Mouse (Mus musculus) layer of hippocampus, postnatal 14 days (tissue): ENCODE measurements around the gene Igtp. TPM values are rescaled to one million over a fixed set of nuclear protein-coding genes. Genes with fewer than 3 reads are reported as not detected.
A peak's percentile ranks its signal among the peaks of the same experiment; 100 is the strongest.
"Not testable (repeated sequence)": the region's sequence is repeated elsewhere in the genome, so short reads cannot be mapped to it uniquely, and the experiment has no call there.

Experiments
- DNase-seq, 2 experiments: peaks; one replicate each; pipeline ENCODE4 v3.0.0; 2021 to 2022; ENCODE audit warnings: low spot score in 2 of 2, mixed read lengths in 1 of 2
- total RNA-seq, 2 experiments: library from RNA; stranded (reverse); gene quantifications; 2 replicates each; pipeline ENCODE4 v1.2.3; 2021

The Igtp gene
- total RNA-seq, 2 experiments from 2014 or later, result 0.97 to 1.3 TPM

- no peak for DNase-seq
Measured at GRCm38 (mm10) chr11:58211682-58212067, 12.3 kb downstream of the Igtp start.

DNA sequence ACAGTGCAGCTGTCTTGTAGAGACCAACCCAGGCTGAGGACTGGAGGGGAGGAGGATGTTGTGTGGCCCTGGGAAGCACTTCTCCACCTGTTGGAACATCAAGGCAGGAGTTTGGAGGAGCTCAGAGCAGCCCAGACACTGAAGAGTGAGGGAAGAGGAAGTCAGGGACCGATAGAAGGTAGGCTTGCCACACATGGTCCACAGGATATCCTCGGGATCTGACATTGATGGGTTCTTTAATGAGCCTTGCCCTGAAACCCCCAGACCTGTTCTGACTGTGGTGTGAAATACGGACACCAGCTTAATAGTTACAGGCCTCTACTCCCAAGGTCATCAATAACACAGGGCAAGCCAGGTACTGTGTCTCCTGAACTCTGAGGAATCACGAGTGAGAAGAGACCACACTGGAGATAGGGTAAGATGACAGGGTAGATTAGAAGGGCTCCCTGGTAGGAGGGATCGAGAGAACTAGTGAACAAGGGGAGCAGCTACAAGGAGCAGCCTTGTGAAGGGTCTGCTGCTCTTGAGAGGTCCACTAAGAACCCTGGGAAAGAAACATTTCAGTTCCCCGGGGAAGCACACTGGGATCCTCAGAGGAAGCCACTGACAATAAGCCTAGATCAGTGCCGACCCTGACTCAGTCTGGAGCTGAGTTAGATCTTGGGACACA is 14.5 kb downstream of the Igtp start:
- no peak for DNase-seq

DNA sequence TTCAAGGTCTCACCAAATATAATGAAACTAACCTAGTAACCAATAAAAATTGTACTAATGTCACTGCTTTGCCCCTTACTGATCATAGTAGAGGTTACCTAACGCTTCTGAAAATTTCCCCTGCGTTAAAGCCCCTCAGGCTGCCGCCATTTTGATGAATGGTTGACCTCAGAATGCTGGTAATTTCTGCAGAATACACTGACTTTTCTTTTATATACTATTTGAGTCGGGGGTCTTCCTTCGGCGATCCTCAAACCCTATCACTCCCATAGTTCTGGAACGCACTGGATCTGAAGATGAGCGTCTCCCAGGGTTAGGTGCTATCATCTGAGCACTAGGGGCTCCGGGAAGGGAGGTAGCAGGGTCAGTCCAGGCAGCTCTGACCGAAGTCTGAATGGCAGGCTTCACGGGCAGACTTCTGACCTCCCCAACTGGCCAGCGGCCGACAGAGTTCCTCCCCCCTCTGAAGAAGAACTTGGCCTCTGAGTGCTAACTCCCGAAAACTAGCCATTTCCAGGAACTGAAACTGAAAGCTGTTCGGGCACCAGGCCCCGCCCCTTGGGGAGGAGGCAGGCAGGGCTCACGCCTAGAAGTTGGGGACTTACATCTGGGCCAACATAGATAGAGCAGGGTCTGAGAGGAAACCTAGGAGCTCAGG is 15.2 kb downstream of the Igtp start:
- DNase-seq, result peak; percentile 7 to 46

- not testable (repeated sequence) for DNase-seq
Measured at GRCm38 (mm10) chr11:58215049-58215430, 15.7 kb downstream of the Igtp start.

DNA sequence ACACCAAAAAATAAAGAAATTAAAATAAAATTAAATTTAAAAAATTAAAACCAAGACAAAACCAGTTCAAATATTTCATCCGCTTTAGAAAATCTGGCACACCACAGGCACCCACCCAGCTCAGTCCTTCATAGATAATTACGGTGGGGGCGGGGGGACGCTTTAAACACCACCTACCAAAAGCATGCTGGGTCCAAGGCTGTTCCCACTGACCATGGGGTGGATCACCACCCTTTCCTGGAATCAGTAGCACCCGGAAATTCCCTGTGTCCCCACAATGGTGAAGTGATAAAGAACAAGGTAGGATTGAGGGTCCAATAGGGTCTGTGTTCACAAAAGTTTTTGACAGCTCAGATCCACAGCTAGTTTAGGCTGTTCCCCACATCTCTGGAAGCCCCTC is 16.5 kb downstream of the Igtp start:
- no peak for DNase-seq

GRCm38 (mm10) chr11:58216823-58217222 is 17.5 kb downstream of the Igtp start:
- DNase-seq, result no peak

DNA sequence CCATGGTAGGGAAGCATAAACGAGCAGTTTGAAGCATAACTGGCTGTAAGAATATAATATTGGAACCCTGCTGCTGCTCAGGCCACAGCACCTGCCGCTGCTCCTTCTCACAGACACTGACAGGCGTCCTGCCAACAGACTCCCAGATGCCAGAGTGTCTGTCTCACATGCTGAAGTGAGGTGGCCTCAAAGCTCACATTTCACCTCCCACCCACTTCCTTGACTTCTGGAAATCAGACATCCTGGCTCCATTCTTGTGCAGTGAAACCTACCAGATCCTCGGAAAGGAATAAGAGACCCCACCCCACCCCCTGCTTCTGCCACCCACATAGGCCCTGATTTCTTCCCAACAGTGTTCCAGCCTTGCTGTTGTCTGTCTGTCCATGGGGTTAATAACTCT is 24.4 kb downstream of the Igtp start:
- DNase-seq, result no peak

- peak in 1 of 2 experiments; percentile 26 for DNase-seq
Measured at GRCm38 (mm10) chr11:58224313-58224712, 25.0 kb downstream of the Igtp start.

DNA sequence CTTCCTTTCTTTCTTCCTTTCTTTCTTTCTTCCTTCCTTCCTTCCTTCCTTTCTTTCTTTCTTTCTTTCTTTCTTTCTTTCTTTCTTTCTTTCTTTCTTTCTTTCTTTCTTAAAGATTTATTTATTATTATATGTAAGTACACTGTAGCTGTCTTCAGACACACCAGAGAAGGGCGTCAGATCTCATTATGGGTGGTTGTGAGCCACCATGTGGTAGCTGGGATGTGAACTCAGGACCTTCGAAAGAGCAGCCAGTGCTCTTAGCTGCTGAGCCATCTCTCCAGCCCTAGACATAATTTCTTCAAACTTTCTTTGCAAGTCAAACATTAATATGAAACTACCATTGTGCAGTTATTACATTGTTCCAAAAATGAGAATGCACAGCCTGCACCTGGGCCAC is 25.5 kb downstream of the Igtp start:
- DNase-seq, result not testable (repeated sequence)

GRCm38 (mm10) chr11:58225655-58226054 is 26.3 kb downstream of the Igtp start:
- DNase-seq, result peak; percentile 49 to 62

- DNase-seq, result no peak
Measured at GRCm38 (mm10) chr11:58226425-58226824, 27.1 kb downstream of the Igtp start.

- not testable (repeated sequence) for DNase-seq
Measured at GRCm38 (mm10) chr11:58228021-58228420, 28.7 kb downstream of the Igtp start.

GRCm38 (mm10) chr11:58230396-58230910 is 31.1 kb downstream of the Igtp start:
- no peak for DNase-seq

DNA sequence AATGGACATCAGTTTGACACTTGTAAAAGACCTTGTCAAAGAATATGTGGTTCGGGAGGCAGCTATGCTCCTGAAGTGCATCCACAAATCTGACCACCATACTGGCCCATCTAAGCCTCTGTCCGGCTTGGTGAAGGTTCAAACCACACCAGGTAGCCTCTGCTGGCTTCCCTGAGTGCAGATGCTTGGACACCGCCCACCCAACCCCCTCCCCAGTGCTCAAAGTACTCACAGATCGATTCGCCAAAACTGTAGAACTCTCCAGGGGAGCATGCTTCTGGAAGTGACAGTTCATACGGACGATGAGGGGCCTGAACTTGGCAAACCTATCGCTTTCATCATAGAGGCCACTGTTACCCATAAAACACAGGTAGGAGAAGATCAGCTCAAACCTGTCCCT is 31.8 kb downstream of the Igtp start:
- no peak for DNase-seq

DNA sequence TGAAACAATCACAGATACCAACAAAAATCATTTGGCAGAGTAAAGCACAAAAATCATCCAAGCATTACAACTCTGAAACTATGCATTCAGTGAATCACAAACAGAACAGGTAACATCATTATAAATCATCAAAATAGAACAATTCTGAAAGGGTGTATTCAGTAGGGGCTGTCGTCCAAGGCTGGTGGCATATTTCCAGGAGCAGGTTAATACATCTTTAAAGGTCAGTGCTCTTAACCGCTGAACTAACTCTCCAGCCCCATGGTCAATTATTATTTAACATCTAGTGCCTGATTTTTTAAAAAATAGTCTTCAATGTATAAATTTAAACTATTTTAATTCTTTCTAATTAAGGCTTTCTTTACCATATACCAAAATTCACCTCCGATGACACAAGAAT is 35.2 kb downstream of the Igtp start:
- DNase-seq, result not testable (repeated sequence)

DNA sequence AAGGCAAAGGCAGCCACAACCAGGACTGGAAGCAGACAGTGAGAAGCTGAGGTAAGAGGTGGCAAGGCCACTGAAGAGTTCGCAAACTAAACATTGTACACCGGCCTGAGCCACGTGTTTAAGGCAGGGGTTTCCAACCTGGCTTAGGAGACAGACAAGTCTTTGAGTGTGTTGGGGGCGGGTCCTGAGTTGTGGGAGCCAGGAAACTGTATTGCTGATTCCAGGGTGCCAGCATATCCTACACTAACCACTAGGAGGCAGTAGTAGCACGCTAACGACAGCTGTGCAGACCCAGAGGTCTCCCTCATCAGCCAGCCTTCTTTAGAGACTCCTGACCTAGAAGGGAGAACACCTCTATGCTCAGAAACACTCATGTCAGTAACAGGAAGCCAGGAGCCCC is 35.8 kb downstream of the Igtp start:
- DNase-seq, result no peak

GRCm38 (mm10) chr11:58238840-58239791 is 39.8 kb downstream of the Igtp start:
- no peak for DNase-seq

DNA sequence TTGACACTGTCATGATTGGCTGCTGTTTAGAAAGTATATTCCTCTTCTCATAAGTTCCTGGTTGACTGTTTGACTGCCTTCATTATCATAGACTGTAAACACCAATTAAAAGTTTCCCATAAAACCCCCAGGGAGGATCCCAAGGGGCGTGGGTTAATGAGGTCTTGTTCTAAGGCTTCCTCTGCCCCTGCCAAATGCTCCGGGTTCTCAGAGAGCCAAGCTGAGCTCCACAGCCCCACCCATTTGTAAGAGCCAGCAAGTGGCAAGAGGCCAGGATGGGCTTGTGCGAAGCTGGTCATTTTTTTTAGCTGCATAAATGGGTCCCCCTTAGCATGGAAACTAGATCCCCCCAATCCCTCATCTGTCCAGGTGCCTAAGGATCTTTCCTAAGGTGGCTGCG is 47.9 kb downstream of the Igtp start:
- DNase-seq, result no peak

- no peak for DNase-seq
Measured at GRCm38 (mm10) chr11:58249203-58249981, 50.0 kb downstream of the Igtp start.

- no peak for DNase-seq
Measured at GRCm38 (mm10) chr11:58250550-58250949, 51.2 kb downstream of the Igtp start.

DNA sequence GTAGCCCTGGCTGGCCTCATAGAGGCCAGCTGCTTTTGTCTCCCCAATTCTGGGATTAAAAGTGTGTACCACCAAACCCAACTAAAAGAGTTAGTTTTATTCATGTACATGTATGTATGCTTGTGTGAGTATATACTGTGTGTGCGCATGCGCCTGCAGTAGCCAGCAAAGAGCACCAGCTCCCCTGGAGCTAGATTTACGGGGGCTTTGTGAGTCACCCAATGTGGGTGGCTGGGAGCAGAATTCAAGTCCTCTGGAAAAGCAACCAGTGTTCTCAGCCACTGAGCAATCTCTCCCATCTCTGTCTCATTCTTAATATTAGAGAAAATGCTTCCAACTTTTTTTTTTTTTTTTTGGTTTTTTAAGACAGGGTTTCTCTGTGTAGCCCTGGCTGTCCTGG is 55.1 kb downstream of the Igtp start:
- DNase-seq, result no peak
